Mouse (Mus musculus) megakaryocyte, embryonic 14.5 days (primary cell): ENCODE measurements at regions not wholly inside any gene's neighbourhood (a gene's known extent, or its start where the extent isn't known, plus 50 kb on each side); places are given as distances from the start of the nearest gene placed in this dataset.

Source experiments
- FLI1 ChIP-seq: IDR thresholded peaks from 2 replicates; pipeline ENCODE4 v1.6.1; 2012; ENCODE audit warnings: low read length, inconsistent platforms, mixed read lengths
- GATA1 ChIP-seq: IDR thresholded peaks from 3 replicates; pipeline ENCODE4 v1.6.1; 2012; ENCODE audit warnings: mixed read lengths, low read length, inconsistent platforms, borderline replicate concordance

GRCm38 (mm10) chr3:21412010-21412409 is 664.4 kb upstream of the Tbl1xr1 start:
- no peak for TF ChIP-seq FLI1
- TF ChIP-seq GATA1: no peak
